Mouse (Mus musculus) liver, embryonic 16.5 days (tissue): ENCODE measurements around the gene Cnn3. TPM values are rescaled to one million over a fixed set of nuclear protein-coding genes. Genes with fewer than 3 reads are reported as not detected.

ENCODE experiments used
- ATAC-seq: fragments of 200-750 bp; cut with Nextera tagmentation; 2 replicates; pipeline ENCODE4 v1.8.0; 2017; ENCODE audit warnings: low read depth, mild to moderate bottlenecking, moderate number of reproducible peaks, moderate library complexity
- H3K27ac ChIP-seq: fragments of 300-500 bp; sonication (generic); 2 replicates; pipeline ENCODE4 v1.5.1; 2014; ENCODE audit warnings: mild to moderate bottlenecking, low read length
- H3K27me3 ChIP-seq: fragments of 300-500 bp; sonication (generic); 2 replicates; pipeline ENCODE4 v1.6.1; 2014; ENCODE audit warnings: low read depth, low read length, mixed read lengths; ENCODE audit not compliant: control insufficient read depth, insufficient read depth
- H3K36me3 ChIP-seq: fragments of 300-500 bp; sonication (generic); 2 replicates; pipeline ENCODE4 v1.6.1; 2014; ENCODE audit warnings: mild to moderate bottlenecking; ENCODE audit not compliant: control insufficient read depth, insufficient read depth
- H3K4me1 ChIP-seq: fragments of 300-500 bp; sonication (generic); 2 replicates; pipeline ENCODE4 v1.6.1; 2014; ENCODE audit warnings: low read depth, low read length, mixed read lengths; ENCODE audit not compliant: control insufficient read depth
- H3K4me2 ChIP-seq: fragments of 300-500 bp; sonication (generic); 2 replicates; pipeline ENCODE4 v1.6.1; 2014; ENCODE audit warnings: low read depth, low read length, mixed read lengths
- H3K4me3 ChIP-seq: fragments of 300-500 bp; sonication (generic); 2 replicates; pipeline ENCODE4 v1.5.1; 2014; ENCODE audit warnings: low read depth, mild to moderate bottlenecking, low read length
- H3K9ac ChIP-seq: fragments of 300-500 bp; sonication (generic); 2 replicates; pipeline ENCODE4 v1.6.1; 2014; ENCODE audit warnings: low read depth, low read length
- H3K9me3 ChIP-seq: fragments of 300-500 bp; sonication (generic); replicated peaks from 2 replicates; pipeline ENCODE4 v1.6.1; 2016; ENCODE audit warnings: low read length; ENCODE audit not compliant: control insufficient read depth
- WGBS: fragments of 180-500 bp; shearing (Covaris S2); extraction: QIAGEN DNeasy Blood & Tissue Kit; methylation state at CpG from one replicate; pipeline ENCODE4 v1.1.7; 2014; ENCODE audit not compliant: insufficient replicate concordance; 5-methylcytosine and 5-hydroxymethylcytosine counted together
- polyA plus RNA-seq: library from polyadenylated mRNA; unstranded; fragments of >200 nt; fragmentation: Nextera tagmentation; extraction: Ambion mirVana; gene quantifications from 2 replicates; pipeline ENCODE4 v1.2.1, GENCODE M21; 2015

The Cnn3 gene
- polyA plus RNA-seq, 1 experiment from 2014 or later: 100.0 TPM

GRCm38 (mm10) chr3:121396561-121396960 is 29.7 kb upstream of the Cnn3 start:
- no peak overlapping the region for H3K4me3 ChIP-seq
- no peak overlapping the region for H3K9ac ChIP-seq
- no peaks in the 10 kb centered on the region for H3K27me3 ChIP-seq
- 70% methylated on average over 7 of the region's 7 CpGs for WGBS
- no peak for ATAC-seq
- H3K36me3 ChIP-seq: no peaks in the 10 kb centered on the region
- no peak overlapping the region for H3K4me2 ChIP-seq
- no peaks in the 10 kb centered on the region for H3K9me3 ChIP-seq
- no peak overlapping the region for H3K27ac ChIP-seq
- H3K4me1 ChIP-seq: no peaks in the 10 kb centered on the region

- no peak overlapping the region for H3K27ac ChIP-seq
- 63% methylated on average over 6 of the region's 6 CpGs for WGBS
Measured at GRCm38 (mm10) chr3:121397007-121397406, 29.3 kb upstream of the Cnn3 start.

GRCm38 (mm10) chr3:121401384-121401783 is 24.9 kb upstream of the Cnn3 start:
- H3K9ac ChIP-seq: no peak overlapping the region
- H3K9me3 ChIP-seq: no peaks in the 10 kb centered on the region
- H3K4me1 ChIP-seq: no peaks in the 10 kb centered on the region
- H3K36me3 ChIP-seq: no peaks in the 10 kb centered on the region
- no peaks in the 10 kb centered on the region for H3K27me3 ChIP-seq
- WGBS: 63% methylated on average over 4 of the region's 4 CpGs
- H3K27ac ChIP-seq: no peak overlapping the region
- no peak overlapping the region for H3K4me3 ChIP-seq
- H3K4me2 ChIP-seq: no peak overlapping the region
- no peak for ATAC-seq

More at GRCm38 (mm10) chr3:121397007-121397406, 29.3 kb upstream of the Cnn3 start:
- Histone ChIP-seq H3K36me3 (no peaks in the 10 kb centered on the region), H3K9ac (no peak overlapping the region), H3K27me3 (no peaks in the 10 kb centered on the region), H3K4me3 (no peak overlapping the region), H3K9me3 (no peaks in the 10 kb centered on the region), H3K4me2 (no peak overlapping the region), H3K4me1 (no peaks in the 10 kb centered on the region)
- ATAC-seq: no peak

GRCm38 (mm10) chr3:121402096-121402495 is 24.2 kb upstream of the Cnn3 start:
- Histone ChIP-seq H3K36me3 (no peaks in the 10 kb centered on the region), H3K4me3 (no peak overlapping the region), H3K4me2 (no peak overlapping the region), H3K9me3 (no peaks in the 10 kb centered on the region), H3K9ac (no peak overlapping the region), H3K4me1 (no peaks in the 10 kb centered on the region), H3K27me3 (no peaks in the 10 kb centered on the region), H3K27ac (no peak overlapping the region)
- ATAC-seq: no peak
- 69% methylated on average over 6 of the region's 6 CpGs for WGBS

- ATAC-seq: no peak
- no peak overlapping the region for H3K9ac ChIP-seq
- 36% methylated on average over 5 of the region's 5 CpGs for WGBS
Measured at GRCm38 (mm10) chr3:121403449-121403848, 22.8 kb upstream of the Cnn3 start.

GRCm38 (mm10) chr3:121405101-121405500 is 21.2 kb upstream of the Cnn3 start:
- H3K4me2 ChIP-seq: no peak overlapping the region
- no peaks in the 10 kb centered on the region for H3K4me1 ChIP-seq
- ATAC-seq: no peak
- H3K9ac ChIP-seq: no peak overlapping the region
- no peak overlapping the region for H3K4me3 ChIP-seq
- no peaks in the 10 kb centered on the region for H3K9me3 ChIP-seq
- 71% methylated on average over 5 of the region's 5 CpGs for WGBS
- H3K36me3 ChIP-seq: no peaks in the 10 kb centered on the region
- no peak overlapping the region for H3K27ac ChIP-seq
- no peaks in the 10 kb centered on the region for H3K27me3 ChIP-seq

More at GRCm38 (mm10) chr3:121403449-121403848, 22.8 kb upstream of the Cnn3 start:
- Histone ChIP-seq H3K9me3 (no peaks in the 10 kb centered on the region), H3K36me3 (no peaks in the 10 kb centered on the region), H3K4me2 (no peak overlapping the region), H3K4me1 (no peaks in the 10 kb centered on the region), H3K4me3 (no peak overlapping the region), H3K27me3 (no peaks in the 10 kb centered on the region), H3K27ac (no peak overlapping the region)

- Histone ChIP-seq H3K4me3 (no peak overlapping the region), H3K36me3 (no peaks in the 10 kb centered on the region), H3K9ac (no peak overlapping the region), H3K4me2 (no peak overlapping the region), H3K9me3 (no peaks in the 10 kb centered on the region), H3K27ac (no peak overlapping the region), H3K27me3 (no peaks in the 10 kb centered on the region), H3K4me1 (no peaks in the 10 kb centered on the region)
- no peak for ATAC-seq
- 66% methylated on average over 9 of the region's 9 CpGs for WGBS
Measured at GRCm38 (mm10) chr3:121407417-121407816, 18.9 kb upstream of the Cnn3 start.

GRCm38 (mm10) chr3:121408386-121408785 is 17.9 kb upstream of the Cnn3 start:
- Histone ChIP-seq H3K36me3 (no peaks in the 10 kb centered on the region), H3K4me1 (no peaks in the 10 kb centered on the region), H3K27me3 (no peaks in the 10 kb centered on the region), H3K4me2 (no peak overlapping the region), H3K9ac (no peak overlapping the region), H3K4me3 (no peak overlapping the region), H3K27ac (no peak overlapping the region), H3K9me3 (no peaks in the 10 kb centered on the region)
- no peak for ATAC-seq
- whole genome bisulfite sequencing: 74% methylated on average over 3 of the region's 3 CpGs

- no peak overlapping the region for H3K27ac ChIP-seq
- WGBS: 45% methylated on average over 6 of the region's 6 CpGs
- no peaks in the 10 kb centered on the region for H3K36me3 ChIP-seq
- H3K9me3 ChIP-seq: no peaks in the 10 kb centered on the region
- H3K4me3 ChIP-seq: no peak overlapping the region
- ATAC-seq: no peak
- H3K27me3 ChIP-seq: no peaks in the 10 kb centered on the region
- H3K4me2 ChIP-seq: no peak overlapping the region
- no peaks in the 10 kb centered on the region for H3K4me1 ChIP-seq
- H3K9ac ChIP-seq: no peak overlapping the region
Measured at GRCm38 (mm10) chr3:121411450-121411849, 14.8 kb upstream of the Cnn3 start.
